Mouse (Mus musculus): ENCODE data around the gene BC048562.

GRCm38 (mm10) chr9:108479721-108480351, 43.6 kb downstream of the BC048562 start, which contains the start of gene Lamb2:
- TF ChIP-seq CTCF (IDR thresholded peaks at IDR 0.05; ENCODE audit: borderline replicate concordance, control insufficient read depth, extremely low read depth, insufficient read depth, low read length, poor library complexity), result no peak
- no peak for TF ChIP-seq POLR2A (IDR thresholded peaks at IDR 0.05; ENCODE audit: control insufficient read depth, extremely low read depth, insufficient read depth, low read length, poor library complexity)

All from thymus, adult 2 months (tissue).